Comparison of ENCODE assay signal across 8 mouse cellular contexts in genomic region chr3:52400284-52401161, GRCm38 (mm10).
DNase-seq lines count a peak whose midpoint lies in the region; ATAC-seq and TF ChIP-seq lines count a peak whose summit lies in the region.

No protein-coding gene starts in this region.

- peak overlapping the region; percentile 27; the same call in 1 of the 2 replicates for H3K4me3 ChIP-seq in lung, embryonic 14.5 days (ENCODE audit: low read depth, low read length)
- H3K4me3 ChIP-seq in forebrain, embryonic 10.5 days: peak overlapping the region; percentile 49
- peak overlapping the region; percentile 38 for H3K4me3 ChIP-seq in kidney, embryonic 16.5 days (ENCODE audit: low read length)
- H3K4me3 ChIP-seq in neural tube, embryonic 12.5 days: no peak overlapping the region

- WGBS in lung, embryonic 14.5 days: 14% methylated on average over 19 of the region's 19 CpGs
- 10% methylated on average over 19 of the region's 19 CpGs for WGBS in forebrain, embryonic 10.5 days
- WGBS in kidney, embryonic 16.5 days: 12% methylated on average over 18 of the region's 19 CpGs
- WGBS in neural tube, embryonic 12.5 days: 11% methylated on average over 19 of the region's 19 CpGs

- H3K27ac ChIP-seq in lung, embryonic 14.5 days (ENCODE audit: low read depth): no peak overlapping the region; the same call in 1 of the 2 replicates
- H3K27ac ChIP-seq in forebrain, embryonic 10.5 days: peak overlapping the region; percentile 83
- H3K27ac ChIP-seq in kidney, embryonic 16.5 days (ENCODE audit: low read length): peak overlapping the region; percentile 16
- no peak overlapping the region for H3K27ac ChIP-seq in neural tube, embryonic 12.5 days

- H3K4me1 ChIP-seq in lung, embryonic 14.5 days (ENCODE audit: insufficient read depth): peaks cover 10% of the 10 kb centered on the region
- H3K4me1 ChIP-seq in forebrain, embryonic 10.5 days: peaks cover 40% of the 10 kb centered on the region
- H3K4me1 ChIP-seq in kidney, embryonic 16.5 days (ENCODE audit: insufficient read depth, low read length): peaks cover 25% of the 10 kb centered on the region
- H3K4me1 ChIP-seq in neural tube, embryonic 12.5 days: peaks cover 12% of the 10 kb centered on the region

- ATAC-seq in lung, embryonic 14.5 days (ENCODE audit: insufficient read depth): no peak
- no peak for ATAC-seq in kidney, embryonic 16.5 days (ENCODE audit: low FRiP score, low TSS enrichment)
- ATAC-seq in neural tube, embryonic 12.5 days (ENCODE audit: low FRiP score, low read depth): 0 out of 2 replicates have a peak, but pooled peaks have one; percentile 15

- H3K4me2 ChIP-seq in lung, embryonic 14.5 days: peak overlapping the region; percentile 63
- H3K4me2 ChIP-seq in kidney, embryonic 16.5 days (replicated peaks; ENCODE audit: low read depth, low read length): peak overlapping the region; percentile 67
- H3K4me2 ChIP-seq in neural tube, embryonic 12.5 days (replicated peaks): peak overlapping the region; percentile 70

- no peaks in the 10 kb centered on the region for H3K27me3 ChIP-seq in lung, embryonic 14.5 days (ENCODE audit: insufficient read depth, low read length)
- H3K27me3 ChIP-seq in forebrain, embryonic 10.5 days (ENCODE audit: poor library complexity, severe bottlenecking): peaks cover 55% of the 10 kb centered on the region
- no peaks in the 10 kb centered on the region for H3K27me3 ChIP-seq in kidney, embryonic 16.5 days (ENCODE audit: insufficient read depth, low read length)
- H3K27me3 ChIP-seq in neural tube, embryonic 12.5 days (replicated peaks): peaks cover 4% of the 10 kb centered on the region; the same call in 1 of the 2 replicates

- no peaks in the 10 kb centered on the region for H3K36me3 ChIP-seq in lung, embryonic 14.5 days (ENCODE audit: insufficient read depth)
- no peaks in the 10 kb centered on the region for H3K36me3 ChIP-seq in forebrain, embryonic 10.5 days (replicated peaks)
- no peaks in the 10 kb centered on the region for H3K36me3 ChIP-seq in kidney, embryonic 16.5 days (ENCODE audit: insufficient read depth, low read length)
- H3K36me3 ChIP-seq in neural tube, embryonic 12.5 days: no peaks in the 10 kb centered on the region

- no peaks in the 10 kb centered on the region for H3K9me3 ChIP-seq in lung, embryonic 14.5 days (ENCODE audit: low read depth, low read length)
- no peaks in the 10 kb centered on the region for H3K9me3 ChIP-seq in forebrain, embryonic 10.5 days
- no peaks in the 10 kb centered on the region for H3K9me3 ChIP-seq in kidney, embryonic 16.5 days (ENCODE audit: low read length)
- H3K9me3 ChIP-seq in neural tube, embryonic 12.5 days: no peaks in the 10 kb centered on the region

- no peak for TF ChIP-seq CTCF in lung, embryonic 14.5 days (IDR thresholded peaks at IDR 0.05; ENCODE audit: low read depth)

- peak overlapping the region; percentile 41 for H3K9ac ChIP-seq in lung, embryonic 14.5 days
- H3K9ac ChIP-seq in kidney, embryonic 16.5 days (replicated peaks; ENCODE audit: low read length): peak overlapping the region; percentile 55
- no peak overlapping the region; the same call in 1 of the 2 replicates for H3K9ac ChIP-seq in neural tube, embryonic 12.5 days

- peak; percentile 35 for DNase-seq in lung, embryonic 14.5 days
- DNase-seq in lung, postnatal 4 days: no peak
- DNase-seq in forebrain, embryonic 10.5 days (ENCODE audit: extremely low spot score, low spot score): no peak
- DNase-seq in right cerebral cortex, postnatal 25 days: no peak
- no peak for DNase-seq in adrenal gland, postnatal 25 days
- no peak for DNase-seq in urinary bladder, postnatal 14 days (ENCODE audit: low spot score)

Comparison
In these comparisons a context has a peak if more than half of its experiments do, and no peak if none do; other contexts are left out.
1. H3K27ac ChIP-seq: peak in forebrain, embryonic 10.5 days (single experiment) and kidney, embryonic 16.5 days (single experiment); none in lung, embryonic 14.5 days (single experiment) and neural tube, embryonic 12.5 days (single experiment).
2. Peak in every context shown above with its lines, with median percentiles within 50 percentile points of each other: H3K4me2 ChIP-seq.